Mouse (Mus musculus): ENCODE data around the gene Robo1. TPM values are rescaled to one million over a fixed set of nuclear protein-coding genes. Genes with fewer than 3 reads are reported as not detected.
A peak's percentile ranks its signal among the peaks of the same experiment; 100 is the strongest.

The Robo1 gene
- polyA plus RNA-seq, 1 experiment from 2014 or later = 26.0 TPM

GRCm38 (mm10) chr16:72735588-72735987 lies 427.5 kb downstream of the Robo1 start:
- Histone ChIP-seq H3K27ac (no peak overlapping the region), H3K4me3 (replicated peaks) (no peak overlapping the region), H3K9me3 (replicated peaks) (no peaks in the 10 kb centered on the region), H3K4me1 (peaks cover 17% of the 10 kb centered on the region), H3K4me2 (no peak overlapping the region), H3K27me3 (no peaks in the 10 kb centered on the region), H3K9ac (no peak overlapping the region), H3K36me3 (no peaks in the 10 kb centered on the region)
- peak; percentile 56; the same call in 1 of the 2 replicates for ATAC-seq (replicated peaks; ENCODE audit: low FRiP score)
- 66% methylated on average over 3 of the region's 3 CpGs for WGBS

- peaks cover 8% of the 10 kb centered on the region for H3K36me3 ChIP-seq
- WGBS = 22% methylated on average over 4 of the region's 4 CpGs
- H3K4me3 ChIP-seq (replicated peaks) = no peak overlapping the region
- H3K4me2 ChIP-seq = no peak overlapping the region
- no peak overlapping the region for H3K9ac ChIP-seq
- H3K9me3 ChIP-seq (replicated peaks) = peaks cover 2% of the 10 kb centered on the region; the same call in 1 of the 2 replicates
- H3K4me1 ChIP-seq = peaks cover 17% of the 10 kb centered on the region
- ATAC-seq (replicated peaks; ENCODE audit: low FRiP score) = peak; percentile 84
- no peaks in the 10 kb centered on the region for H3K27me3 ChIP-seq
- H3K27ac ChIP-seq = no peak overlapping the region
These were observed 429.0 kb downstream of the Robo1 start for GRCm38 (mm10) chr16:72737154-72737553.

GRCm38 (mm10) chr16:72740218-72740617 lies 432.1 kb downstream of the Robo1 start:
- no peak overlapping the region for H3K4me2 ChIP-seq
- no peaks in the 10 kb centered on the region for H3K27me3 ChIP-seq
- no peak for ATAC-seq (replicated peaks; ENCODE audit: low FRiP score)
- H3K27ac ChIP-seq = no peak overlapping the region
- H3K36me3 ChIP-seq = peaks cover 25% of the 10 kb centered on the region
- H3K9me3 ChIP-seq (replicated peaks) = peaks cover 4% of the 10 kb centered on the region; the same call in 1 of the 2 replicates
- H3K4me1 ChIP-seq = peaks cover 14% of the 10 kb centered on the region
- no peak overlapping the region for H3K4me3 ChIP-seq (replicated peaks)
- H3K9ac ChIP-seq = no peak overlapping the region
- 89% methylated on average over 7 of the region's 7 CpGs for WGBS

GRCm38 (mm10) chr16:72747696-72748095 lies 439.6 kb downstream of the Robo1 start:
- 90% methylated on average over 5 of the region's 5 CpGs for WGBS
- no peak for ATAC-seq (replicated peaks; ENCODE audit: low FRiP score)

GRCm38 (mm10) chr16:72765128-72765913 lies 457.2 kb downstream of the Robo1 start:
- WGBS = 84% methylated on average over 9 of the region's 9 CpGs
- Histone ChIP-seq H3K4me1 (peaks cover 7% of the 10 kb centered on the region), H3K4me3 (replicated peaks) (no peak overlapping the region), H3K27ac (no peak overlapping the region), H3K9ac (no peak overlapping the region), H3K36me3 (no peaks in the 10 kb centered on the region), H3K4me2 (no peak overlapping the region), H3K27me3 (no peaks in the 10 kb centered on the region), H3K9me3 (replicated peaks) (no peaks in the 10 kb centered on the region)
- no peak for ATAC-seq (replicated peaks; ENCODE audit: low FRiP score)

More at GRCm38 (mm10) chr16:72747696-72748095, 439.6 kb downstream of the Robo1 start:
- Histone ChIP-seq H3K9me3 (replicated peaks) (no peaks in the 10 kb centered on the region), H3K4me3 (replicated peaks) (no peak overlapping the region), H3K27me3 (no peaks in the 10 kb centered on the region), H3K4me2 (no peak overlapping the region), H3K36me3 (peaks cover 12% of the 10 kb centered on the region), H3K27ac (no peak overlapping the region), H3K4me1 (0 out of 2 replicates have a peak, but pooled peaks cover 7% of the 10 kb centered on the region), H3K9ac (no peak overlapping the region)

- H3K36me3 ChIP-seq = no peaks in the 10 kb centered on the region
- peaks cover 16% of the 10 kb centered on the region for H3K4me1 ChIP-seq
- no peak overlapping the region for H3K4me2 ChIP-seq
- peak; percentile 35; the same call in 1 of the 2 replicates for ATAC-seq (replicated peaks; ENCODE audit: low FRiP score)
- H3K9ac ChIP-seq = no peak overlapping the region
- no peaks in the 10 kb centered on the region for H3K9me3 ChIP-seq (replicated peaks)
- no peak overlapping the region for H3K27ac ChIP-seq
- 76% methylated on average over 8 of the region's 8 CpGs for WGBS
- H3K27me3 ChIP-seq = no peaks in the 10 kb centered on the region
- no peak overlapping the region for H3K4me3 ChIP-seq (replicated peaks)
These were observed 461.2 kb downstream of the Robo1 start for GRCm38 (mm10) chr16:72769214-72769834.

GRCm38 (mm10) chr16:72772348-72772747 lies 464.2 kb downstream of the Robo1 start:
- Histone ChIP-seq H3K4me1 (peaks cover 16% of the 10 kb centered on the region), H3K4me3 (replicated peaks) (no peak overlapping the region), H3K27ac (no peak overlapping the region), H3K27me3 (no peaks in the 10 kb centered on the region), H3K9ac (no peak overlapping the region), H3K4me2 (no peak overlapping the region), H3K36me3 (no peaks in the 10 kb centered on the region), H3K9me3 (replicated peaks) (no peaks in the 10 kb centered on the region)
- 66% methylated on average over 5 of the region's 5 CpGs for WGBS
- ATAC-seq (replicated peaks; ENCODE audit: low FRiP score) = no peak

GRCm38 (mm10) chr16:72773034-72773433 lies 464.9 kb downstream of the Robo1 start:
- no peaks in the 10 kb centered on the region for H3K9me3 ChIP-seq (replicated peaks)
- no peak overlapping the region for H3K4me3 ChIP-seq (replicated peaks)
- no peak; the same call in 1 of the 2 replicates for ATAC-seq (replicated peaks; ENCODE audit: low FRiP score)

GRCm38 (mm10) chr16:72778520-72778919 lies 470.4 kb downstream of the Robo1 start:
- no peak overlapping the region for H3K9ac ChIP-seq
- no peaks in the 10 kb centered on the region for H3K36me3 ChIP-seq
- 64% methylated on average over 9 of the region's 9 CpGs for WGBS
- no peaks in the 10 kb centered on the region for H3K4me1 ChIP-seq
- H3K9me3 ChIP-seq (replicated peaks) = no peaks in the 10 kb centered on the region
- H3K27ac ChIP-seq = no peak overlapping the region
- H3K27me3 ChIP-seq = no peaks in the 10 kb centered on the region
- no peak overlapping the region for H3K4me3 ChIP-seq (replicated peaks)
- no peak for ATAC-seq (replicated peaks; ENCODE audit: low FRiP score)
- H3K4me2 ChIP-seq = no peak overlapping the region

More at GRCm38 (mm10) chr16:72773034-72773433, 464.9 kb downstream of the Robo1 start:
- H3K9ac ChIP-seq = no peak overlapping the region
- 0 out of 2 replicates have a peak overlapping the region, but pooled peaks have one; percentile 37 for H3K27ac ChIP-seq
- 31% methylated on average over 7 of the region's 7 CpGs for WGBS
- no peaks in the 10 kb centered on the region for H3K27me3 ChIP-seq
- no peak overlapping the region for H3K4me2 ChIP-seq
- H3K4me1 ChIP-seq = peaks cover 16% of the 10 kb centered on the region
- no peaks in the 10 kb centered on the region for H3K36me3 ChIP-seq

GRCm38 (mm10) chr16:72782171-72782570 lies 474.1 kb downstream of the Robo1 start:
- Histone ChIP-seq H3K4me3 (replicated peaks) (no peak overlapping the region), H3K9ac (no peak overlapping the region), H3K9me3 (replicated peaks) (no peaks in the 10 kb centered on the region), H3K36me3 (no peaks in the 10 kb centered on the region), H3K27ac (no peak overlapping the region), H3K4me2 (no peak overlapping the region), H3K27me3 (no peaks in the 10 kb centered on the region), H3K4me1 (no peaks in the 10 kb centered on the region)
- WGBS = 91% methylated on average over 6 of the region's 6 CpGs
- no peak for ATAC-seq (replicated peaks; ENCODE audit: low FRiP score)

GRCm38 (mm10) chr16:72786079-72786478 lies 478.0 kb downstream of the Robo1 start:
- no peak overlapping the region for H3K4me2 ChIP-seq
- no peaks in the 10 kb centered on the region for H3K9me3 ChIP-seq (replicated peaks)
- H3K27me3 ChIP-seq = no peaks in the 10 kb centered on the region
- H3K27ac ChIP-seq = no peak overlapping the region
- no peak for ATAC-seq (replicated peaks; ENCODE audit: low FRiP score)
- no peak overlapping the region for H3K9ac ChIP-seq
- WGBS = 92% methylated on average over 6 of the region's 6 CpGs
- H3K4me3 ChIP-seq (replicated peaks) = no peak overlapping the region
- H3K4me1 ChIP-seq = no peaks in the 10 kb centered on the region
- H3K36me3 ChIP-seq = no peaks in the 10 kb centered on the region

- H3K4me2 ChIP-seq = no peak overlapping the region
- H3K4me3 ChIP-seq (replicated peaks) = no peak overlapping the region
- no peaks in the 10 kb centered on the region for H3K4me1 ChIP-seq
- H3K27ac ChIP-seq = no peak overlapping the region
- H3K9me3 ChIP-seq (replicated peaks) = no peaks in the 10 kb centered on the region
- no peak overlapping the region for H3K9ac ChIP-seq
- no peak for ATAC-seq (replicated peaks; ENCODE audit: low FRiP score)
- H3K27me3 ChIP-seq = no peaks in the 10 kb centered on the region
- 80% methylated on average over 5 of the region's 5 CpGs for WGBS
- H3K36me3 ChIP-seq = no peaks in the 10 kb centered on the region
These were observed 478.5 kb downstream of the Robo1 start for GRCm38 (mm10) chr16:72786636-72787035.

All from kidney, embryonic 15.5 days (tissue).